Mouse (Mus musculus): ENCODE data around the gene Ankzf1. TPM values are rescaled to one million over a fixed set of nuclear protein-coding genes. Genes with fewer than 3 reads are reported as not detected.
A peak's percentile ranks its signal among the peaks of the same experiment; 100 is the strongest.

Ankzf1 gene
- polyA plus RNA-seq (2015; fragmentation: Nextera tagmentation; extraction: Ambion mirVana), result 24.9 and 26.8 TPM in 2 replicates

DNA sequence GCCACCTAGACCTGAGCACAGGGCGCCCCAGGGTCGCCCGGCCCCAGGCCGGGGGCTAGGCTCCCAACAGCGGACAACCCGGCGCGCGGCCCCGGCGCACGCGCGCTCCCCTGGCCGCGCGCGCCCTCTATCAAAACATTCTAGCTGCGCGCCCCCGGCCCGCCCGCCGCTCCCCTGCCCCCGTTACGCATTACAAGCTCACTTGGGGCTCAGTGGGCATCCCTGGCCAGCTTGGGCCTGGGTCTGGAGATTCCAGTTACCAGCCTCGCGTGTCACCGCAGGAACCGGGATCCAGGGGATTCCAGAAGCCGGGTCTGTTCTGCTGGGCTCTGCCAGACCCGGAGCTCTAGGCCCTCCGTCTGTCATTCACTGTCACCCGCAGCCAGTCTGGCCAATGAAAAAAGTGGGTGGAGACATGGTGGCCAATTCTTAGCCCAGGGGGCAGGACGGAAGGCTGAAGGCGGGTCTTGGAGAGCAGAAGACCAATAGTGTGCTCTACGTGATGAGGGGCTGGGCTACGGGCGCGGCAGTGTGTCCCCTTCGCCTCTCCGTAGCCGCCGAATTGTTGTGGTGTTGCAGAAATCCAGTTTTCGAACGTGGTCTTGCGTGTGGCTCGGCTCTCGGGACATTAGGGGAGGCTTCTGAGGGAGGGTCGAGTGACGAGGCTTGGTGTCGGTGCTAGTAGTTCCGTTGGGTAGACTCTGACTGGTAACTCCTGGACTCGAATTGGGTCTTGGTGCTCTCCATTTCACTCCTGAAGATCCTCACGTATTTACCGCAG lies at the start of gene Ankzf1, which contains the start of gene Atg9a:
TSS of gene Ankzf1 (plus strand) at position 530 of the 781 bp plus-strand sequence.
TSS of gene Atg9a (minus strand) at position 575 of the 781 bp plus-strand sequence.
- WGBS, result under 1% methylated on average over 56 of the region's 56 CpGs
- H3K27ac ChIP-seq, result peak within 1 kb of the TSS; percentile 97
- ATAC-seq (replicated peaks; ENCODE audit: low FRiP score), result peak; percentile 100
- peak within 1 kb of the TSS; percentile 93 for H3K9ac ChIP-seq
- H3K4me1 ChIP-seq, result peaks cover 20% of the 10 kb centered on the region
- H3K27me3 ChIP-seq, result no peaks in the 10 kb centered on the region
- H3K36me3 ChIP-seq, result peaks cover 41% of the 10 kb centered on the region
- H3K4me3 ChIP-seq (replicated peaks), result peak within 1 kb of the TSS; percentile 87
- H3K9me3 ChIP-seq (replicated peaks), result no peaks in the 10 kb centered on the region
- peak within 1 kb of the TSS; percentile 92 for H3K4me2 ChIP-seq

DNA sequence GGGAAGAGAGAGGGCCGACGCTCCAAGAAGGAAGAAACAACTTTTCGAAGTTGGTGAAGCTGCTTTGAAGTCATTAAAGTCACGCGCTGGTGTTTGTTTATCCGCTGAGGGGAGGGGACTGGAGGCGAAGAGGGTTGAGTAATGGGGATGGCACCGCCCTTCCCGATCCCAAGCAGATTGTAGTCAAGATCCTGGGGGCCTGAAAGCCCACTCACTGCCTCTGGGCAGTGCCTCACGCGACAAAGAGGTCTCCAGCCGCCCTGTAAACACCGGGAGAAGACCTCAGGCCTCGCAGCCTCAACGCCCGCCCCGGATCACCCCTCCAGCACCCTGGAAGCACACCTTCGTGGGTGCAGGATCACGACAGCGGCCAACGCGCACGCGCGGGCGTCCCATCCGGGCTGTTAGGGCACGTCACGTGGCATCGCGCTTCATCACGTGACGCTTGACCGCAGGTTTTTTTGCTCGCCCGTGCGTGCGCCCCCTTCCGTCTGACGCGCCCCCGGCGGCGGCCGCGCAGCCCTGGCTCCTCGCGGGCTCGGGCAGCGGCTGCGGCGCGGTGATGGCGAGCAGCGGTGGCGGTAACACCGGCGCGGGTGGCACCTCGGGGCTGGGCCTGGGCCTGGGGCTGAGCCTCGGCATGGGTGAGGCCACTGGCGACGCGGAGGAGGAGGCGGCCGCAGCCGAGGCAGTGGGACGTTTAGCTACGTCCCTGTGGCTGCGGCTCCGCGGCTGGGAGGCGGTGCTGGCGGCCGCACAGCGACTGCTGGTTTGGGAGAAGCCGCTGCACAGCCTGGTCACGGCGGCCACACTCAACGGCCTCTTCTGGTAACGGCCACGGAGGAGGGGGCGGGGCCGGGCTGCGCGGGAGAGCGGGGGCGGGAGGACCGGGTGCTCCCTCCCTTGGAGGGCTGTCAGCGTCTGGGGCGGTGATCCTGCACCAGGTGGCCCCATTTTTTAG lies 49.4 kb upstream of the Ankzf1 start, which contains the start of the genes Cnppd1 and Retreg2:
TSS of gene Cnppd1 (minus strand) at position 411 of the 961 bp plus-strand sequence.
TSS of gene Retreg2 (plus strand) at position 478 of the 961 bp plus-strand sequence.
- Histone ChIP-seq H3K9ac (peak within 1 kb of the TSS; percentile 95), H3K9me3 (replicated peaks) (no peaks in the 10 kb centered on the region), H3K27me3 (no peaks in the 10 kb centered on the region), H3K27ac (peak within 1 kb of the TSS; percentile 98), H3K4me2 (peak within 1 kb of the TSS; percentile 93), H3K4me1 (peaks cover 24% of the 10 kb centered on the region), H3K4me3 (replicated peaks) (peak within 1 kb of the TSS; percentile 84), H3K36me3 (peaks cover 56% of the 10 kb centered on the region)
- WGBS, result under 1% methylated on average over 88 of the region's 91 CpGs
- peak; percentile 92 for ATAC-seq (replicated peaks; ENCODE audit: low FRiP score)

DNA sequence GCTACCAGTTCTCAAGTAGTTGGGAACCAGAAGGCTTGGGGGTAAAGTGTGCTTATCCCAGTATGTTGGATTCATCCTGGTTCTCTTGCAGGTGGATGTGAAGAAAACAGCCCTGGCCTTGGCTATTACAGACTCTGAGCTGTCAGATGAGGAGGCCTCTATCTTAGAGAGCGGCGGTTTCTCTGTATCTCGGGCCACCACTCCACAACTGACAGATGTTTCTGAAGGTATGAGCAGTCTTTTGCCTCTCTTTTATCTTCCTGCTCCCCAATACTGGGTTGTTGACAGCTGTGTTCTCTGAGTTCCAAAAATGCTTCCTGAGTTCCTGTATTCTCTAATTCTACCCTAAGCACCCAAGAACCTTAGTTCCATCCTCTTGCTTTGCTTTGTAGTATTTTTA lies 46.4 kb upstream of the Ankzf1 start:
- Histone ChIP-seq H3K4me1 (peaks cover 23% of the 10 kb centered on the region), H3K36me3 (peaks cover 58% of the 10 kb centered on the region), H3K27ac (no peak overlapping the region), H3K27me3 (no peaks in the 10 kb centered on the region), H3K9ac (no peak overlapping the region), H3K9me3 (replicated peaks) (no peaks in the 10 kb centered on the region), H3K4me2 (no peak overlapping the region), H3K4me3 (replicated peaks) (no peak overlapping the region)
- ATAC-seq (replicated peaks; ENCODE audit: low FRiP score), result no peak
- whole genome bisulfite sequencing, result 97% methylated on average over 3 of the region's 3 CpGs

DNA sequence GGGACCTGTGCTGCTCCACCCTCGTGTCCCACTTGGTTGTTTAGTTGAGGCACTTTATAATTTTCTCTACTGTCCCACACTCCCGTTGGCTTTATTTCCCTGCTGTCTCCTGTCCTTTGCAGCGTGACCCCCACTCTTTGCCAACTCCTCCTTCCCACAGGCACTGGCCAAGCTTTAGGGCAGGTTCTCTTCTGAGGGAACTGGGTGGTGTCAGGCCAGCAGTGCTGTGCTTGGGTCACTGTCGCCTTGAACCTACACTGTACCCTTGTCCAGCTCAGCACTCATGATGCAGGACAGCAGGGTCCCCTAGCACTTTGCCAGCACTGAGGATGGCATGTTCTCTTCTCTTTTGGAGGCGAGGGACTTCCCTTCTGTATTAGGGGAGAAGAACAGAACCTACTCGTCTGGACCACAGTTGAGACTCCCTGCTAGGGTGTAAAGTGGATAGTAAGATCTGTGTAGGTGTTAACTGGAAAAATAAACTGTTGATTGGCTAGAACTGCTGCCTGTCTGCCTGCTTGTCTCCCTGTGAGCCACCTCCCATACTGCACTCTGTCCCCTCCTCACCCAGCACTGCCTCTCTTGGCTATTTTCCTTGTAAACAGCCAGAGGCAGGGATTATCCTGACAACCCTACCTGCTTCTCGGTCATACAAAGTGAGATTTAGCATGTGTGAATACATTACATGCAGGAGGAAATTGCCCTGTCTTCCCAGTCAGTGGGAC lies 44.4 kb upstream of the Ankzf1 start:
- Histone ChIP-seq H3K36me3 (peaks cover 58% of the 10 kb centered on the region), H3K27me3 (no peaks in the 10 kb centered on the region), H3K4me3 (replicated peaks) (no peak overlapping the region), H3K4me1 (peaks cover 14% of the 10 kb centered on the region), H3K4me2 (no peak overlapping the region), H3K9ac (no peak overlapping the region), H3K9me3 (replicated peaks) (no peaks in the 10 kb centered on the region), H3K27ac (no peak overlapping the region)
- no peak for ATAC-seq (replicated peaks; ENCODE audit: low FRiP score)
- 84% methylated on average over 7 of the region's 7 CpGs for WGBS

DNA sequence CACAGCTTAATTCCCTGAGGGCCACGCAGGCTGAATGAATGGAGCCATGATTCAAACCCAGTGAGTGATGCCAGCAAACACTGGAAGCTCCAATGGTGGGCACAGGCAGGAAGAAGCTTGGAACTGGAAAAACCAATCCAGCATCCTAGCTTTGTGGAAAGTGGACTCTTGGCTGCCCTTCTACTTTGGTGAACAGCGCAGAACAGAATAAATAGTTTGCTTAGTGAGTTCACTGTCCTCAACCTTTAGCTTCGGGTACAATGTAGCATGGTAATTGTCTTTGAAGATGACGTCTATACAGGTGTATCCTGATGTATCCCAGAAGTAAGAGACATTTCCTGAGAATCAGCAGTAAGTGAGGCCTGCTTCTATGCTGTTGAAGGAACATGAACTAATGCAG lies 43.2 kb upstream of the Ankzf1 start:
- Histone ChIP-seq H3K4me2 (no peak overlapping the region), H3K4me1 (peaks cover 7% of the 10 kb centered on the region), H3K4me3 (replicated peaks) (no peak overlapping the region), H3K27me3 (no peaks in the 10 kb centered on the region), H3K36me3 (peaks cover 58% of the 10 kb centered on the region), H3K27ac (no peak overlapping the region), H3K9ac (no peak overlapping the region), H3K9me3 (replicated peaks) (no peaks in the 10 kb centered on the region)
- WGBS, result 91% methylated on average over 4 of the region's 4 CpGs
- no peak for ATAC-seq (replicated peaks; ENCODE audit: low FRiP score)

DNA sequence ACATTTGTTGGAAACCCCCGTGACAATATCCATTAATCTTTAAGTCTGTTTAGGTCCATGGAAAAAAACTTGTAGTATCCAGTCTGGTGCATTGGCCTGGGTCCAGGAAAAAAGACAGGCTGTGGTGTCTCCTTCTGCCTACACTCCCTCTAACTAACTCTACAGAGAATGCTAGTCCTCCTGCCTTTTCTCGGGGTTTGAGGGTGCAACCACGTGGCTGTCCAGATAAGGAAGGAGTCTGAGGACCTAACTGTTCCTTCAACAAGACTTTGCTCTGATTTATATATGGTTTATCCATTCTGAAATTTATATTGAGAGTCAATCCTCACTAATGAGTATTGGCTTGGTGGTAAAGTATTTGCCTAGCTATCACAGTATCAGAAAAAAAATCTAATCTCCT lies 36.1 kb upstream of the Ankzf1 start:
- WGBS, result 53% methylated on average over 3 of the region's 3 CpGs
- Histone ChIP-seq H3K27ac (no peak overlapping the region), H3K4me3 (replicated peaks) (no peak overlapping the region), H3K36me3 (no peaks in the 10 kb centered on the region), H3K4me2 (no peak overlapping the region), H3K9ac (no peak overlapping the region), H3K9me3 (replicated peaks) (no peaks in the 10 kb centered on the region), H3K27me3 (no peaks in the 10 kb centered on the region), H3K4me1 (no peaks in the 10 kb centered on the region)
- ATAC-seq (replicated peaks; ENCODE audit: low FRiP score), result no peak

DNA sequence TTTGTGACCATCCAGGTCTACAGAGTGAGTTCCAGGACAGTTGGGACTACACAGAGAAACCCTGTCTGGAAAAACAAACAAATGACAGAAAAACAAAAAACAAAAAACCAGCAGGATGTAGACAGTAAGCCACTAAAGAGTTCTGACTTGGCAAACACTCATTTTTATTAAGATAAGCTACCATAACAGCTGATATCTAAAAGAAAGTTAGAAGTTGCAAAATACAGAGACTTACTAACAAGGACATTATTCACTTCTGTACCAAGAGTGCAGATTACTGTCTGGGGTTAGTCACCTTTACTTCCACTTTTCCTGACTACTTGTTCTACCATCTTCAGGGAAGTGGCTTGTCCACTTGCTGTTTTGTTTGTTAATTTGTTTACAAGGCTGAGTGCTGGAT lies 33.0 kb upstream of the Ankzf1 start:
- Histone ChIP-seq H3K4me3 (replicated peaks) (no peak overlapping the region), H3K27me3 (no peaks in the 10 kb centered on the region)
- no peak for ATAC-seq (replicated peaks; ENCODE audit: low FRiP score)

DNA sequence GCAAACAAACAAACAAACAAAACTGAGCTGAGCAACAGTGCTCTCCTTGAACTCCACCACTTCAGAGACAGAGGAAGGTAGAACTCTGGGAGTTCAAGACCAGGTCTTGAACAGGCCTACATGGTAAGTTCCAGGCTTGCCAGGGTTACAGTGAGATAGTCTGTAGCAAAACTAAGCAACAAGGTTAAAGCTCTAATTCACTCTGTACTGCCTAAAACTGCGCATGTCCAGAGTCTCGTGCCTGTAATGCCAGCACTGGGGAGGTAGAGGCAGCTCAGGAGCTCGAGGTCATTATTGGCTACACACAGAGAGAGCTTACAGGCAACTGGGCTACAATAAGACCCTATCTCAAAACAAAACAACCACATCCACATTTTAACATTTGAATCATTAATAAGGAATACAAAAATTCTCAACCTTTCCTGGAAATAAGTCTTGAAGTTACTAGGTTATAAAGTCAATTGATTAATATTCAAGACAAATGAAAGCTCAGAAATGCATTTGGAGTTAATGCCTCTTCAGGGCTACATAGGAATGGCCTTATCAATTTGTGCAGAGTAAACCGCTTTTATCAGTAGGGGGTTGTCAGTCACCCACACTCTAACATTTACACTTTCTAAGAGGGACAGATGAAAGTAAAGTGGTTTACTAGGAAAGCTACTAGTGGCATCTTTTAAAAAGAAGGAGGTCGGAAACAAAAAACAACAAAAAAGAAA lies 32.3 kb upstream of the Ankzf1 start:
- 75% methylated on average over 5 of the region's 5 CpGs for WGBS
- no peaks in the 10 kb centered on the region for H3K4me1 ChIP-seq
- no peak overlapping the region for H3K4me3 ChIP-seq (replicated peaks)
- no peaks in the 10 kb centered on the region for H3K36me3 ChIP-seq
- no peak overlapping the region for H3K4me2 ChIP-seq
- no peak overlapping the region for H3K27ac ChIP-seq
- no peaks in the 10 kb centered on the region for H3K9me3 ChIP-seq (replicated peaks)
- no peaks in the 10 kb centered on the region for H3K27me3 ChIP-seq
- no peak for ATAC-seq (replicated peaks; ENCODE audit: low FRiP score)
- no peak overlapping the region for H3K9ac ChIP-seq

More for the DNA sequence above, 33.0 kb upstream of the Ankzf1 start:
- Histone ChIP-seq H3K27ac (no peak overlapping the region), H3K4me2 (no peak overlapping the region), H3K36me3 (no peaks in the 10 kb centered on the region), H3K4me1 (no peaks in the 10 kb centered on the region), H3K9me3 (replicated peaks) (no peaks in the 10 kb centered on the region), H3K9ac (no peak overlapping the region)

DNA sequence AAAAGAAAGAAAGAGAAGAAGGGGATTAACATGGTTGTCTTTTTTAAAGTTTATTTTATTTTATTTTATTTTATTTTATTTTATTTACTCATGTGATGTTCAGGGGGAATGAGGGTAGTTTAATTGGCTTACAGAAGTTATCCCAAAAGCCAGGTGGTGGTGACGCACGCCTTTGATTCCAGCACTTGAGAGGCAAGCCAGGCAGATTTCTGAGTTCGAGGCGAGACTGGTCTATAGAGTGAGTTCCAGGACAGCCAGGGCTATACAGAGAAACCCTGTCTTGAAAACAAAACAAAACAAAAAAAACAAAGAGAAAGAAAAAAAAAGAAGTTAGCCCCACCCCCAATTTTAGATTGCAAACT lies 31.7 kb upstream of the Ankzf1 start:
- Histone ChIP-seq H3K4me2 (no peak overlapping the region), H3K27me3 (no peaks in the 10 kb centered on the region), H3K27ac (no peak overlapping the region), H3K4me1 (no peaks in the 10 kb centered on the region), H3K9ac (no peak overlapping the region), H3K36me3 (no peaks in the 10 kb centered on the region), H3K4me3 (replicated peaks) (no peak overlapping the region), H3K9me3 (replicated peaks) (no peaks in the 10 kb centered on the region)
- WGBS, result 83% methylated on average over 4 of the region's 4 CpGs
- no peak for ATAC-seq (replicated peaks; ENCODE audit: low FRiP score)

DNA sequence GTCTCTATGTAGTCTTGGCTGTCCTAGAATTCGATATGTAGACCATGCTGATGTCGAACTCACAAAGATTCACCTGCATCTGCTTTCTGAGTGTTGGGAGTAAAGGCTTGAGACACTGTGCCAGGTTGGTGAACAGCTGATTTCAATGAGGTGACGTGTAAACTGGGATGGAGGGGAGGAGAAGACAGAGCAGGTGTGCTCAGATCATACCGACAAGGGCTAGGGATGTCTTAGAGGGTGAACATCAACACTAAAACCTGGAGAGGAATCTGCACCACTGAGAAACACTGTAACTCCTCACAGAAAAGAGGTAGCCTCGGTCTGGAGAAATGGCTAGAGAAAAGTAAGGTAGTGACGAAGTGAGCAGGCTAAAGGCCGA lies 23.9 kb upstream of the Ankzf1 start:
- Histone ChIP-seq H3K9me3 (replicated peaks) (no peaks in the 10 kb centered on the region), H3K4me3 (replicated peaks) (peak overlapping the region; percentile 85), H3K27ac (peak overlapping the region; percentile 94), H3K36me3 (peaks cover 33% of the 10 kb centered on the region), H3K4me1 (peaks cover 16% of the 10 kb centered on the region), H3K9ac (peak overlapping the region; percentile 70), H3K27me3 (no peaks in the 10 kb centered on the region), H3K4me2 (peak overlapping the region; percentile 82)
- WGBS, result 10% methylated on average over 7 of the region's 7 CpGs
- peak; percentile 26; the same call in 1 of the 2 replicates for ATAC-seq (replicated peaks; ENCODE audit: low FRiP score)
